Mouse (Mus musculus) CD4-positive, CD25-positive, alpha-beta regulatory T cell, adult 9 weeks (primary cell): ENCODE measurements around the gene Rdh19. TPM values are rescaled to one million over a fixed set of nuclear protein-coding genes. Genes with fewer than 3 reads are reported as not detected.

Experiments
- polyA plus RNA-seq: library from polyadenylated mRNA; unstranded; fragments of 100-300 nt; shearing (Covaris generic); gene quantifications from one replicate; pipeline ENCODE4 v1.2.1, GENCODE M21; 2017

The Rdh19 gene
- polyA plus RNA-seq: not detected

GRCm38 (mm10) chr10:127849628-127850027 lies at the start of gene Rdh19:
Rdh19 (plus strand) TSS chr10:127849928.

GRCm38 (mm10) chr10:127800891-127801290 lies 48.8 kb upstream of the Rdh19 start, which contains the start of gene Rdh16:
Rdh16 (plus strand) TSS chr10:127801152.

GRCm38 (mm10) chr10:127866232-127866631 lies 16.5 kb downstream of the Rdh19 start, which contains the start of gene Rdh16f2:
Rdh16f2 (plus strand) TSS chr10:127866474.

GRCm38 (mm10) chr10:127888605-127889004 lies 38.9 kb downstream of the Rdh19 start, which contains the start of gene Rdh7:
Rdh7 (minus strand) TSS chr10:127888817.

GRCm38 (mm10) chr10:127898218-127898617 lies 48.5 kb downstream of the Rdh19 start, which contains the start of gene Sdr9c7:
Sdr9c7 (plus strand) TSS chr10:127898518.

Other genes with a start within 250 kb of the Rdh19 start
- 1.3 TPM for gene Lrp1, start 228.8 kb upstream of the Rdh19 start, polyA plus RNA-seq
- 289 TPM for gene Stat6, start 206.9 kb upstream of the Rdh19 start, polyA plus RNA-seq
- 10.1 TPM for gene Nemp1, start 183.0 kb upstream of the Rdh19 start, polyA plus RNA-seq
- 66.6 TPM for gene Nab2, start 181.4 kb upstream of the Rdh19 start, polyA plus RNA-seq
- not detected for gene Myo1a, start 144.8 kb upstream of the Rdh19 start, polyA plus RNA-seq
- not detected for gene Tac2, start 125.5 kb upstream of the Rdh19 start, polyA plus RNA-seq
- 0.43 TPM for gene Zbtb39, start 110.4 kb upstream of the Rdh19 start, polyA plus RNA-seq
- 0.11 TPM for gene Gpr182, start 98.2 kb upstream of the Rdh19 start, polyA plus RNA-seq
- 0.22 TPM for gene Rdh1, start 90.2 kb upstream of the Rdh19 start, polyA plus RNA-seq
- not detected for gene Rdh16f1, start 90.1 kb upstream of the Rdh19 start, polyA plus RNA-seq
- 0.46 TPM for gene Rdh9, start 73.5 kb upstream of the Rdh19 start, polyA plus RNA-seq
- gene Rdh16, start 48.8 kb upstream of the Rdh19 start, polyA plus RNA-seq: not detected
- not detected for gene Rdh16f2, start 16.5 kb downstream of the Rdh19 start, polyA plus RNA-seq
- not detected for gene Rdh7, start 38.9 kb downstream of the Rdh19 start, polyA plus RNA-seq
- not detected for gene Sdr9c7, start 48.6 kb downstream of the Rdh19 start, polyA plus RNA-seq
- not detected for gene Hsd17b6, start 157.7 kb downstream of the Rdh19 start, polyA plus RNA-seq
- 19.3 TPM for gene Prim1, start 165.2 kb downstream of the Rdh19 start, polyA plus RNA-seq
- gene Naca, start 185.6 kb downstream of the Rdh19 start, polyA plus RNA-seq: 671 TPM
- gene Ptges3, start 209.0 kb downstream of the Rdh19 start, polyA plus RNA-seq: 53.7 TPM
- gene Atp5b, start 233.3 kb downstream of the Rdh19 start, polyA plus RNA-seq: 995 TPM
- gene Baz2a, start 241.6 kb downstream of the Rdh19 start, polyA plus RNA-seq: 85.4 TPM